Comparison of ENCODE assay signal across 8 mouse cellular contexts in genomic region chr2:167419204-167419603, GRCm38 (mm10). TPM values are rescaled to one million over a fixed set of nuclear protein-coding genes. Genes with fewer than 3 reads are reported as not detected.
DNase-seq lines count a peak whose midpoint lies in the region; ATAC-seq and TF ChIP-seq lines count a peak whose summit lies in the region.

No protein-coding gene starts in this region.

- 0 out of 2 replicates have a peak, but pooled peaks cover 4% of the 10 kb centered on the region for H3K9me3 ChIP-seq in forebrain, embryonic 10.5 days
- no peaks in the 10 kb centered on the region for H3K9me3 ChIP-seq in forebrain, embryonic 12.5 days
- H3K9me3 ChIP-seq in embryonic facial prominence, embryonic 11.5 days (replicated peaks; ENCODE audit: control insufficient read depth, low read length): no peaks in the 10 kb centered on the region

- H3K4me3 ChIP-seq in forebrain, embryonic 10.5 days: no peak overlapping the region
- H3K4me3 ChIP-seq in forebrain, embryonic 12.5 days (replicated peaks): no peak overlapping the region
- no peak overlapping the region for H3K4me3 ChIP-seq in embryonic facial prominence, embryonic 11.5 days (ENCODE audit: low read depth, low read length)
- H3K4me3 ChIP-seq in lung, adult 2 months (replicated peaks; ENCODE audit: extremely low read depth, low read depth, low read length): no peak overlapping the region

- H3K4me2 ChIP-seq in forebrain, embryonic 12.5 days: no peak overlapping the region
- no peak overlapping the region for H3K4me2 ChIP-seq in embryonic facial prominence, embryonic 11.5 days (ENCODE audit: low read depth, low read length)

- TF ChIP-seq POLR2A in lung, adult 2 months (IDR thresholded peaks at IDR 0.05; ENCODE audit: borderline replicate concordance, extremely low read depth, low read depth, low read length): no peak

- TF ChIP-seq CTCF in lung, adult 2 months (IDR thresholded peaks at IDR 0.05; ENCODE audit: insufficient read depth, low read length): peak; percentile 94

- no peak for ATAC-seq in forebrain, embryonic 12.5 days (ENCODE audit: low FRiP score)
- ATAC-seq in embryonic facial prominence, embryonic 11.5 days (replicated peaks; ENCODE audit: insufficient number of reproducible peaks, low FRiP score, low TSS enrichment, low read depth): no peak

- WGBS in forebrain, embryonic 10.5 days: 45% methylated on average over 1 of the region's 1 CpGs
- 20% methylated on average over 1 of the region's 1 CpGs for WGBS in forebrain, embryonic 12.5 days
- 45% methylated on average over 1 of the region's 1 CpGs for WGBS in embryonic facial prominence, embryonic 11.5 days
- WGBS in lung, adult 2 months: 18% methylated on average over 1 of the region's 1 CpGs

- H3K27ac ChIP-seq in forebrain, embryonic 10.5 days: no peak overlapping the region
- H3K27ac ChIP-seq in forebrain, embryonic 12.5 days: no peak overlapping the region
- no peak overlapping the region for H3K27ac ChIP-seq in embryonic facial prominence, embryonic 11.5 days (replicated peaks; ENCODE audit: low read depth, low read length)

- DNase-seq in forebrain, embryonic 10.5 days (ENCODE audit: extremely low spot score, low spot score): peak; percentile 75
- DNase-seq in 3T3-L1 (ENCODE audit: low read depth, low spot score): peak; percentile 86
- DNase-seq in adrenal gland, postnatal 14 days: peak; percentile 79
- peak; percentile 84 for DNase-seq in embryonic facial prominence, embryonic 11.5 days (ENCODE audit: low spot score)
- DNase-seq in kidney, adult 8-10 months: peak; percentile 64 to 81
- DNase-seq in lung, adult 2 months: peak; percentile 64
- DNase-seq in right cerebral cortex, postnatal 36 days (ENCODE audit: low spot score in 2 of 2): peak; percentile 14 to 30

- no peaks in the 10 kb centered on the region for H3K27me3 ChIP-seq in forebrain, embryonic 10.5 days (ENCODE audit: poor library complexity, severe bottlenecking)
- H3K27me3 ChIP-seq in forebrain, embryonic 12.5 days: no peaks in the 10 kb centered on the region
- H3K27me3 ChIP-seq in embryonic facial prominence, embryonic 11.5 days (ENCODE audit: control insufficient read depth, insufficient read depth, low read length): no peaks in the 10 kb centered on the region

- peaks cover 6% of the 10 kb centered on the region for H3K36me3 ChIP-seq in forebrain, embryonic 10.5 days (replicated peaks)
- peaks cover 4% of the 10 kb centered on the region for H3K36me3 ChIP-seq in forebrain, embryonic 12.5 days (replicated peaks)
- no peaks in the 10 kb centered on the region for H3K36me3 ChIP-seq in embryonic facial prominence, embryonic 11.5 days (replicated peaks; ENCODE audit: control insufficient read depth, insufficient read depth, low read depth, low read length)

- H3K9ac ChIP-seq in forebrain, embryonic 12.5 days: no peak overlapping the region
- H3K9ac ChIP-seq in embryonic facial prominence, embryonic 11.5 days (replicated peaks; ENCODE audit: low read length): no peak overlapping the region

- peaks cover 35% of the 10 kb centered on the region for H3K4me1 ChIP-seq in forebrain, embryonic 10.5 days
- H3K4me1 ChIP-seq in forebrain, embryonic 12.5 days: peaks cover 20% of the 10 kb centered on the region
- no peaks in the 10 kb centered on the region; the same call in 1 of the 2 replicates for H3K4me1 ChIP-seq in embryonic facial prominence, embryonic 11.5 days (ENCODE audit: control insufficient read depth, insufficient read depth, low read length)
- H3K4me1 ChIP-seq in lung, adult 2 months (ENCODE audit: control insufficient read depth, insufficient read depth, low read length): peaks cover 9% of the 10 kb centered on the region

RNA-seq across cellular contexts. Expression of gene Slc9a8, which starts 2.3 kb away (rescaled TPM):
- 24.0 and 24.4 TPM in 2 replicates for polyA plus RNA-seq in forebrain, embryonic 10.5 days (2016; fragmentation: Nextera tagmentation; extraction: Ambion mirVana)
- polyA plus RNA-seq in forebrain, embryonic 12.5 days (2016; fragmentation: Nextera tagmentation; extraction: Ambion mirVana): 26.5 and 26.7 TPM in 2 replicates
- total RNA-seq in adrenal gland, postnatal 14 days (2021): 32.1 and 38.2 TPM in 2 replicates
- polyA plus RNA-seq in embryonic facial prominence, embryonic 11.5 days (2014; fragmentation: Nextera tagmentation; extraction: Ambion mirVana): 13.5 and 13.9 TPM in 2 replicates
- polyA plus RNA-seq in lung, adult 2 months (2012; rRNA removed): 32.0 and 41.7 TPM in 2 replicates

Comparison
In these comparisons a context has a peak if more than half of its experiments do, and no peak if none do; other contexts are left out.
1. DNase-seq: peak in every context shown above with its lines; median percentile 86 in 3T3-L1; 84 in embryonic facial prominence, embryonic 11.5 days; 79 in adrenal gland, postnatal 14 days; 75 in forebrain, embryonic 10.5 days; 72 in kidney, adult 8-10 months; 64 in lung, adult 2 months; 22 in right cerebral cortex, postnatal 36 days.